Mouse (Mus musculus) olfactory bulb, adult 2 months (tissue): ENCODE data around the gene Slc4a5.
"Not testable (repeated sequence)": the region's sequence is repeated elsewhere in the genome, so short reads cannot be mapped to it uniquely, and the experiment has no call there.

Experiments used
- CTCF ChIP-seq: fragments of 200-500 bp; IDR thresholded peaks from 2 replicates; pipeline ENCODE4 v1.5.1; 2012; ENCODE audit warnings: low read depth, mild to moderate bottlenecking, low read length, moderate library complexity; ENCODE audit not compliant: insufficient read depth
- POLR2A ChIP-seq: fragments of 200-500 bp; IDR thresholded peaks from 2 replicates; pipeline ENCODE4 v1.6.1; 2012; ENCODE audit warnings: mild to moderate bottlenecking, low read depth, low read length, moderate library complexity; ENCODE audit not compliant: insufficient read depth

- not testable (repeated sequence) for TF ChIP-seq CTCF, POLR2A
Observed at GRCm38 (mm10) chr6:83345285-83345684, 125.7 kb downstream of the Slc4a5 start.
